Mouse (Mus musculus): ENCODE measurements at regions not wholly inside any gene's neighbourhood (a gene's known extent, or its start where the extent isn't known, plus 50 kb on each side); places are given as distances from the start of the nearest gene placed in this dataset.

DNA sequence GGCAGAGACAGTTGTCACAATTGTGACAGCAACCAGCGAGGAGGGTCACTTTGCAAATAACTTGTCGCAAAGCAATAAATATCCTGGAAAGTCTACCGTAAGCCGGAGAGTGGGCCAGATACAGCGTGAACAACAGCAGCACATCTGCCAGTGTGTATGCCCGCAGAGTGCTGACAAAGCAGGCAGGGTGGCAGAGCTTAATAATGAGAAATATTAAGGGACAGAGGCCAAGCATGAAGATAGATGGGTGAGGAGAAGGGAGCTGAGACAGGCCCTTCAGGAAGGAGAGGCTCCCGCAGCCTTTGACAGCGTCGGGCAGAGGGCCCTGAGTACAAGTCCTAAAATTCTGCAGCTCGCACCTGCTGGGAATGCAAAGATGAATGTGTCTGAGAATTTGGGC, 136.6 kb downstream of the Otoa start:
- TF ChIP-seq CTCF (IDR thresholded peaks at IDR 0.05; ENCODE audit: borderline replicate concordance, extremely low read depth, insufficient read depth, insufficient read length) (no peak), POLR2A (IDR thresholded peaks at IDR 0.05; ENCODE audit: borderline replicate concordance, extremely low read depth, insufficient read depth, insufficient read length, poor library complexity, severe bottlenecking) (no peak)

Data from brain, embryonic 14.5 days (tissue).